Mouse (Mus musculus): Measurements from ENCODE around the gene Fam122a.

Gene Fam122a

DNA sequence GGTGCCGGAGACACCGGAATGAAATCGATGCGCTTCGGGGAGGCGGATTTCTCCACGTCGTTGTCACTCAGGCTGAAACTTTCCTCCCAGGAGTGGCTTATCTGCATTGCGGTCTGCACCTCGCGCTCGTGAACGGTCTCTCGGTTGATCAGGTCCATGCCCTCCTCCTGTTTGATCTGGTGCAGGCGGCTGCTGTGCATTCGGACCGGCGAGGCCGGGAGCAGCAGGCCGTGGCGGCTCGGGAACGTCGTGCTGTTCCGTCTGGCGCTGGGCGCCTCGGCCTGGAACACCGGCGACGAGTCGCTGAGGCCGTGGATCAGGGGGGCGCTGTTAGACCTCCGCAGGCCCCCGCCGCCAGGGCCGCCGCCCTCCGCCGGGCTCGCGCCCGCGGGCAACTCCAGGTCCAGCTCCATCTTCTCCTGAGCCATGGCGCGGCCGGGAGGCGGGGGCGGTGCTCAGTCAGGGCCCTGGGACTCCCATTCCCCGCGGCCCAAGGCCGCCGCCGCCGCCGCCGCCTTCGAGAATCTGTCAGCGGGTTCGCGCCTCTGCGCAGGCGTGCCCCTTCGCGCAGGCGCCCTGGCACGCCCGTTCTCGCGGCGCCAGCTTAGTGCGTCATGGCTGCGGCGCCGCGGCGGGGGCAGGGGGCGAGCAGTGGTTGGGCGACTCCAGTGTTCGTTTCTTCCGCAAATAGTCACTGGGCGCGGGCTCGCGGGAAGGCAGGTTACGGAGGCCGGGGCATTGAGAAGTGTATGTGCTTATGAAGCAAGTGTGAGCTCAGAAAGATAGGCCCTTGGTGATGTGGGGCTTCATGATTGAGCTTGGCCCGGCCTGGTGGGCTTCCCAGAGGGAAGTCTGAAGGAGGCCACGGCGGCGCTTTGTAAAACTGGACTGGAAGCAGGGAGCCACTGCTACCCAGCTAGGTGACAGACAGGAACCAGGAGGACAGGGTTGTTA lies at the start of gene Fam122a:
Gene Fam122a, minus strand, starts transcription at position 428 of the 954 bp plus-strand sequence.
- peak; percentile 73 for DNase-seq (ENCODE audit: low read depth, low spot score)

DNA sequence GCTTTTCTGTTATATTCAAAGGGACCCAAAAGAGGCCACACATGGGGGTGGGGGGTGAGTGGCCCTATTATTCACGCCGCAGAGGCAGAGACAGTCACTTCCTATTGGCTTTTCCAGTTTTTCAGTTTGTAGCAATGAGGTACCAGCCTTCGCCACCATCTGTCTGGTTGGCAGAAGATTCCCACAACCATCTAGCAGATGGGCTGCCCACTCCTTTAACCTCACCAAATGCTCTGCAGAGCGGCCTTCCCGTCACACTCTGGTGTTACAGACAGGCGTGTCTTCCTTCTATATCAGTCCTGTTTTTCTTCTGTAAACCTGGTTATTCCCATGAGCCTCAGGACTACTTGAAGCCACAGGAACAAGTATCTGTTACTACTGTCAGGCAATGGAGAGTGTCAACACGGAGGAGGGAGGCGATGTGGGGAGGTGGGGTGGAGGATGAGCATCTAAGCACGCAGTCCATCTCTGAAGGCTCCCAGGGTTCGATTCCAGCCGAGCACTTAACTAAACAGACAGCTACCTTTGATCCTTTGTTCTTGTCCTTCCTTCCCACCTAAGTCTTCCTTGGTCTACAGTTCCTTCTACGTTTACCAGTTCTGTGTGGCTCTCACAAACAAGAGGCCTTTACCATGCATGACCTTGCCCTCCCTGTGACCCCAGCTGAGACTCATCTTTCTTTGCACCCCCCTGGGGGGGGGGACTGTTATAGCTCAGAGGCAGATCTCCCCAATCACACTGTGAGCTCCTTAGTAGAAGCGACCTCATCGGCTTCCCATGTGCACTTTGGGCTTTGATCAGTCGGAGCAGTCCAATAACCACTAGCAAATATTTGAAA lies 46.5 kb upstream of the Fam122a start:
- peak; percentile 56 for DNase-seq (ENCODE audit: low read depth, low spot score)

DNA sequence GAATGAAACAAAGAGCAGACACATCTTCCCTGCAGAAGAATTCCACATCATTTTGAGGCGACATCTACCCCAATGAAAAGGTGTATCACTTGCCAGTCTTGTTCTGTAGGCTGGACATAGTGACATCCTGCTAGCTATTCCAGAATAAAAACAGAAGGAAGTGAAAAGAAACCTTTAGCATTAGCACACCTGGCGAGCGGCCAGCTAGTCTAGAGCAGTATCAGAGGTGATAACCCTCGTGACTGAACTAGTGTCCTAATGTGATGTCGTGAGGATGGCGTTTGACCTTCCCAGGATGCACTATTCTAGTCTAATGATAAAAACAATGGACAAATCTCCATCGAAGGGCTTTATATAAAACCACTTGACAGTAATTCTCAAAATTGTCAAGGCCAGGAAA lies 44.8 kb upstream of the Fam122a start:
- DNase-seq (ENCODE audit: low read depth, low spot score): no peak

DNA sequence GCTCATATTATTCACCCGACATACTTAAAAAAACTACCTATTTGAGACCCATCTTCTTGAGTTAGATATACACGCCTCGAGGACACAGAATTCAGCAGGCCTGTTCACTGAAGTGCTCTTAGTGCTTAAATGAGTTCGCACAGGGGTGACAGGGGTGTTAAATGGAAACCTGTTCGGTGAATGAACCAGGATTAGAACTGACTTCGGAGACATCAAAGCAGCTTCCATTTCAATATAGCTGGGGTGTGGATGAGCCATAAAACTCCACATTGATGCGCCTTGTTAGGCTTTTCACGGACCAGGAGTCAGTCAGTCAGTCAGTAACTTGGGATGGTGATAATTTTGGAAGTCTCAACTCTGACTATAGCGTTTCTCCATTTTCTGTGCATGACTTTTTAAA lies 44.0 kb upstream of the Fam122a start:
- no peak for DNase-seq (ENCODE audit: low read depth, low spot score)

DNA sequence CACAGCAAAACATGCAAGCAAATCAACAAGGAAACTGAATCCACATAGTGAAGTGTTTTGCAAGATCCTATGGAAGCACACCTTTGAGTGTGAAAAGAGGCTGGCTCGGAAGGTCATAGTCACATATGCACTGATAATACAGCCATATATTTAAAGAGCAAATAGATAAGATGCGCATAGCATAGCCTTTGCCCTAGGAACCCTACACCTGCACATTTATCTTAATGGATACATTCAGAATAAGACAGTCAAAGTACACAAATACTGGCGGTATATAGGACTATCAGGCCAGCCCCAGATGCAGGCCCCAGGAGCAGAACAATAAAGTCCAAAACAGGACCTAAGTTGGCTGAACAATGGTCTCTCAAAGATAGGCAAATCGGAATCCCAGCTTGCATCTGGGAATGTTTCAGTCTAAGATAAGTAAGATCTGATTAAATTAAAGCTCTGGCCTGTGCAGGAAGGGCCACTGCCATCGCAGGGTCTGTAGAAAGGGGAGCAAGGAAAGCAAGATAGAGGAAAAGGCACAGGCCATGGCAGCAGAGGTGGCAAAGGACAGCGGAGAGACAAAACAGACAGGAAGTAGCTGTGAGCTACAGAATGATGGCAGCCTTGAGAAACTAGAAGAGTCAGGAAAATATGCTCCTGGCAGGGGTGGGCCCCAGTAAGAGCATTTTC lies 42.7 kb upstream of the Fam122a start:
- DNase-seq (ENCODE audit: low read depth, low spot score): no peak

DNA sequence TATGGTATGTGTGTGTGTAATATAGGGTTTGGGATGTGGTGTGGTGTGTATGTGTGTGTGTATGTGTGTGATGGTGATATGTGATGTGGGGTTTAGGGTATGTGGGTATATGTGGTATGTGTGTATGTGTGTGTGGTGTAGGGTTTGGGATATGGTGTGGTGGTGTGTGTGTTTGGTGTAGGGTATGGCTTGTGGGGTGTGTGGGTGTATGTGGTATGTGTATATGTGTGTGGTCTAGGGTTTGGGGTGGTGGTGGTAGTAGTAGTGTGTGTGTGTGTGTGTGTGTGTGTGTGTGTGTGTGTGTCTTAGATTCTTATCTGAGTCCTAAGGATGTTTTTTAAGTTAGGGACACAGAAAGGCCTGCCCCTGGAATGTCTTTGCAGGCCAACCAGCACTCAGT lies 41.2 kb upstream of the Fam122a start:
- no peak for DNase-seq (ENCODE audit: low read depth, low spot score)

DNA sequence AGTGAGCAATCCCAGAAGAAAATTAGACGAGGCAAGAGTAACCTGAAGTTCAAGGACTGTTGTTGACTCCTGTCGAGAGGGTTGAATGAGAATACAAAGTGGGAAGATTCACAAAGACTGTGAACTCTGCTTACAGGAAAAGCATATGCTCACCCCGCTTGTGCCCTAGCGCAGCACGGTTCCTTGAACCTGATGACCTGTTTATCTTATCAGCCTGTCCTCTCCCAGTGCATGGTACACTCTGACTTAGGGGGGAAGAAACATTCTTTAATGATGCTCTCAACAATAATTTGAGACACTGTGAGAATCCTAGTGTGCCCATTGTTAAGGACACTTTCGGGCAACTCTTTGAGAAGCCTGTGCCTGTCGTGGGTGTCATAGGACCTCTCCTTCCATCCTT lies 39.9 kb upstream of the Fam122a start:
- no peak for DNase-seq (ENCODE audit: low read depth, low spot score)

DNA sequence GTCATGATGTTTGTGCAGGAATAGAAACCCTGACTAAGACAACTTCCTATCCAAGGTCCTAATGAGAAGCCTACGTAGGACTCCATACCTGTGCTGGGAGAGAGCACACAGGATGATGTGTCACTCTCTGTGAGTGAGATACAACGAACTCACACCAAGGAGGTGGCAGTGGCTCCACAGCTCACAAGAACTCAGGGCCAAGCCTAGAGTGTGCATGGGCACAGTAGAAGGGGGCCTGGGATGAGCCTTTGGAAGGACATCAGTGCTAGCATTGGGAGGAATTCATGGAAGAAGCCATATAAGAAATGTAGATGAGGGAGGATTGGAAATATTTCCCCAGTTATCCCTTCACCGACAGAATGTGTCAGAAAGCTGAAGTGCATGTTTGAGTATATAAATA lies 38.8 kb upstream of the Fam122a start:
- DNase-seq (ENCODE audit: low read depth, low spot score): no peak

DNA sequence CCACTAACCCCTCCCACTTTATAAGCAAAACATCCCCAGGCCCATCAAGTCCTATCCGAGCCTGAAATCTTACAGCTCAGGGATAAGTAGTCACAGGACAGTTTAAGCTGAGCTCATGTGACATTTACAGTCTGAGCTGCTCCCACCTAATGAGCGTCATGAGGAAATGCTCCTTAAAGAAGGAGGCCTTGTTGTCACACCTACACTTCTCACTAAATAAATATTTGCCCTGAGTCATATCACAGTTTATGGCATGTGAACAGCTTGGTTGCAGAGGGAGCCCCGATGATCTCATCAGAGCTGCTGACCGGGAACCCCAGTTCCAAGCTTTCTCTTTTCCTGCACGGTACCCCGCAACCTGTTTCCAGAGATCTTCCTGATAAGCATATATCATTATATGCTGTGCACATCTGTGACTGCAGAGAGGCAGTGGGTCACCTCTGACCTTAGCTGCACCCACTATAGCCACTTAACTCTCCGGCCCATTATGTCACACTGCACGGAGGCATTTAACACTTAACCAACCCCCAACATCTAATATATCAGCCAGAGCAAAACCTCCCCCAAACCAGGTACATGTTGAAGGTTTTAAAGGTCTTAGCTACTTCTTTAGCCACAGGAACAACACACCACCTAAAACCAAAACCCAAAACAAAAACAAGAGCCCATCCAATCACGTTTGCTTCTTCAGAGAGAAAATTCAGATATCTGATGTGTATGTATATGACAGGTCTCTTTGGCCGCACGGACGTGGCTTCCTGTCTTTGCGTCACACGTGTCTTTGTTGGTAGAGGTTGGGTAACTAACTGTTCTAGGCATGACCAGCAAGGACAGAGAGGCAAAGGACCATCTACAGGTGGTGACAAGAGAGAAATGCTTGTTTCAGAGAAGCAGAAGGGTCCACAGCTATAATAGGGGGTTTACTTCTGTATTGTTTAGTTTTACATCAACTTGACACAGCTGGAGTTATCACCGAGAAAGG lies 37.8 kb upstream of the Fam122a start:
- no peak for DNase-seq (ENCODE audit: low read depth, low spot score)

DNA sequence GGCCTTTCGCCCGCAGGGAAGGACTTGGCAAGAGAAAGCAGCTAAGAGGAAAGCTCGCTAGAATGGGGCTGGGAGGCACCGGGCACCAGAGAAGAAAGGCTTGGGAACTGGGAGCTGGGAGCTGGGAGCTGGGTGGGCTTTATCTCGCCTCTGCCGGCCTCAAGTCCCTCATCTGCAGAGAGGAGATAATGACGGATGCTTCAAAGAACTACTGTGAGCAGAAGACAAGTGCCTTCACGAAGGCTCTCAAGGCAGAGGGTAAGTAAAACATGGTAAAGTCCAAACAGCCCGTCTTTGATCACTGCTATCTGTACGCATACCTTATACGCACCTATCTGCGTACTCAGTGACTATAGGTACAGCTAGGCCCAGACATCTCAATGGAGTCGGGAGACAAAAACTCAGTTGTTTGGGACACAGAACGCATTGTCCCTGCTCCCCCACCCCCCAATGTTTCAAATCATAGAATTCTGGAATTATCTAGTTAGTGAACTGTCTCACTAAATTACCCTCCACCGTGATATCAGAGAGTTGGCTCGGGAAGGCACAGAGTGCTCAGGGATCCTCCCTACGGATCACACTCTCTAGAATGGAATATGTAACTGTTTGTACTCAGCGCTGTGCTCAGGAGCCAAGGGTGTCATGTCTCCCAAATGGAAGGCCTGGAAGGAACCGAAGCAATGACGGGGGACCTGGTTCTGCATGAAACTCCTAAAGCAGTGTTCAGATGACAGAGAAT lies 36.1 kb upstream of the Fam122a start:
- DNase-seq (ENCODE audit: low read depth, low spot score): no peak

DNA sequence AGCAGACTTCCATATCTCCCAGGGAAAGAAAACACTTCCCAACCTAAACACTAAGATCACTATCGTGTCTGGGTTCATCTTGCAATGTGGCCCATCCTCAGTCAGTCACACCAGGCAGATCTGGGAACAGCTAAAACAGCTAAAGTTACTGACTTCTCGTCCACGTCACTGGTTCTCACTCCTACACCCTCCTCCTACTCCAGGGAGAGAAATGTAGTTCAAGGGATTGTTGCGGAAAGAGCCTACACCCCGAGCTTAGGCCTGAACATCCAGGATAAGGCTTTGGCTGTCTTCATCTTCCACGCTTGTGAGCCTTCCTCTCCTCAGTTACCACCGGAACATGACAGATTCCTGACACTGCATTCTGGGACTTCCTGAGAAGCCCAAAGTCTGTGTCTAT lies 34.8 kb upstream of the Fam122a start:
- peak; percentile 31 for DNase-seq (ENCODE audit: low read depth, low spot score)

DNA sequence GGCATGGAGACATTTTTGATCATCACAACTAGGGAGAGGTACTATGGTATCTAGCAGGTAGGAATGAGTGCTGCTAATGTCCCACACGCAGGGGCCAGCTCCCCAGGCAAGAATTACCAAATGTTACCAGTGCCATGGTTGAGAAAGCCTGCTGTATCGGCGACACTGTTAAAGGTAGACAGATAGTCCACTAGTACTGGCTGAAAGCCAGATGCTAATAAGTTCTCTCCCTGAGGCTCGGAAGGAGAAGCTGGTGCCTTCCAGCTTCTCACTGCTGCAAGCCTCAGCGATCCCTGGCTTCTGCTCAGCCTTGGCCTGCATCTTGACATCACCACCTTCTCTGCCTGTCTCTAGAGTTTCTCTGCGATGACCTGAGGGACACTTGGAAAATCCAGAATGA lies 32.2 kb upstream of the Fam122a start:
- DNase-seq (ENCODE audit: low read depth, low spot score): no peak

DNA sequence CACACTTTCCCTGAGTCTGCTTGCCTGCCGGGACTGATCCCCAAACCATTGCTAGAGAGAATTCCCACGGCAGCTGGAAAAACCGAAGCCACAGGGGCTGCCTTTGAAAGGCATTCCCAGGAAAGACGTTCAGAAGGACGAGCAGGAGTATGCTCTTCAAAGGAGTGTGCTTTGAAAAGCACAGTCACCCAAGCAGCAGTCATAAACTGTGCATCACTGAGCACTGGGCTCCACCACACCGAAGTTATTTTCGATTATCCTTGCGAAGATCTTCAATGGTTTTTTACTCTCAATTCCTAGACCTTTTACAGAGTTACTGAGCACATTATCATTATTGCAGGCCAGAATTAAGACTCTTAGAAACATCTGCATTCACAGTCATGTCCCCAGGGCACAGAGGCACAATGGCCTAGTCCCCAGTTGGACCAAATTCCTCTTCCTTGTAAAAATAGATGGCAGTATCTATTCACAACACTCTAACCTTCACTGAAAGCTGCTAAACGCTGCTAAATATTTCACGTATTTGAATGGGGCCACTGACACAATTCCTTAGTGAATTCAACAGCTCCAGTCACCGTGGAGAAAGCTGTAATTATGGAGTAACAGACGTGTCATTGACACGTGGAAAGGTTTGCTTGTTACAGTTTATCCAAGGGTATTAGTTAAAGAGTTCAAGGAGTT lies 31.1 kb upstream of the Fam122a start:
- DNase-seq (ENCODE audit: low read depth, low spot score): no peak

DNA sequence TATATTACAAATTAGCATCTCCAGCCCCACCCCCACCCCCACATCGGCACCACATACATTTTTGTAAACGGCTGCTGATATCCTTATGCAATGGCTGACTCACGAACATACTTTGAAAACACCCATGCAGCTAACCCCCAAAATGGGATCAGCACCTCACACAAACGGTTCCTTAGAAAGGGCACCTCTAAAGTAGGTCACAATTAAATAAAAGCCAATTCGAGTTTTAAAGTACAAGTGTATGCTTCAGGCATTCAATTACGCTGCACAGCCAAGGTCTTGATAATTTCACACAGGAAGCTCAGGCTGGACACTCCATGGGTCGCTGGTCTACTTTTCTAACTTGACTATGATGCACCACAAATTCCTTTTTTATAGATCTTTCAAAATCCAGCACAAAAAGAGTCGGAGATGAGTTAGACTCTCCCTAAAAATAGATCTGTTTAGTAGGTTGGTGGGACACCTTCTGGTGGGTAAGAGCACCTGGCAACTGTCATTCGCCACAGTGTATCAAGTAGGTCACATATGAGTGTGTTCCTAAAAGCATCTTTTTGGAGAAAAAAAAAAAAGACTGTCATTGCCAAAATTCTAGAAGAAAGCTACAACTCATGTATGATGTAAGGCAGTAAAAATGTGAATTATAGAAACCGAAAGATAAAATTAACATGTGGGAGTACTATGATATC lies 25.7 kb upstream of the Fam122a start:
- DNase-seq (ENCODE audit: low read depth, low spot score): no peak

DNA sequence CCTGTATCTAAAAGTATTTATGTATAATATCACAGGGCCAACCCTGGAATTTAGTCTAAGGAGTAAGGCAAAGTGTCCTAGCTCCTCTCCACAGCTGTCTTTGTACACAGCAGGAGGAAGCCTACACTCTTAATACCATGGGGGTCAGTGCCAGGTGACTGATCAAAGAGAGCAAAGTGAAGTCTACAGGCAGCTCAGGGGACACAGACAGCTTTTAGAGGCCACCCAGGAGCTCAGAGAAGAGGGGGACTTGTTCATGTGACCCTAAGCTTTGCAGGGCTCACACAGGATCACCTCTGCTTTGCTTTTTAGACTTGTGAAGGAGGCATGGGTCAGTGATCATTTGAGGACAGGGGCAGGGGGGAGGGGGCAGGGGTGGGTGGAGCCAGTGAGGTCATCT lies 24.4 kb upstream of the Fam122a start:
- DNase-seq (ENCODE audit: low read depth, low spot score): no peak

DNA sequence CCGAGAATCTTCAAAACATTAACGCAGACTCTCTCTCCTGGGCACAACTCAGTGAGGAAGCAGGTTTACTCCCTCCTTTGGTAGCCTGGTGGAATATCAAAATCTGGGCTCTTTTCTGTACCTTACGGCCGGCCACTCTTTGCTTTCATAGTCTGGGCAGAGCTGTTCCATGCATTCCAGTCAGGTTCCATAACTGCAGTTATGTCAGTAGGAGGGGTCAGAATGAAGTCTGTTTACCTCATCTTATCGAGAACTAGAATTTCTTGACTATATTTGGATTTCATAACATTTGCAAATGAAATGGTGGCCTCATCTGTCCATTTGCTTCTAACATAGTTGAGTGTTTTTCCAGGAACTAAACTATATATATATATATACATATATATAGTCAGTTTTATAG lies 23.3 kb upstream of the Fam122a start:
- DNase-seq (ENCODE audit: low read depth, low spot score): no peak

DNA sequence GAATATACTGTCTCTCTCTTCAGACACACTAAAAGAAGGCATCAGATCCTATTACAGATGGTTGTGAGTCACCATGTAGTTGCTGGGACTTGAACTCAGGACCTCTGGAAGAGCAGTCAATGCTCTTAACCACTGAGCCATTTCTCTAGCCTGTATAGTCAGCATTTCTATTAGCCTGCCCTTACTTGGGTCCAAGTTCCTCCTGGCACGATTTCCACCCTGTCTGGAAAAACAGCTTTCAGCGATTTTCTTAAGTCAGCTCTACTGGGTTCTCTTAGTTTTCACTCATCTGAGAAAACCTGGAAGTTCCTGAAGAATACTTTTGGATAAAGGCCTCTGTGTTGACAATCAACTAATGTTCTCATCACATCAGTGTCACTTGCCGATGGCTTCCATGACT lies 22.1 kb upstream of the Fam122a start:
- DNase-seq (ENCODE audit: low read depth, low spot score): no peak

DNA sequence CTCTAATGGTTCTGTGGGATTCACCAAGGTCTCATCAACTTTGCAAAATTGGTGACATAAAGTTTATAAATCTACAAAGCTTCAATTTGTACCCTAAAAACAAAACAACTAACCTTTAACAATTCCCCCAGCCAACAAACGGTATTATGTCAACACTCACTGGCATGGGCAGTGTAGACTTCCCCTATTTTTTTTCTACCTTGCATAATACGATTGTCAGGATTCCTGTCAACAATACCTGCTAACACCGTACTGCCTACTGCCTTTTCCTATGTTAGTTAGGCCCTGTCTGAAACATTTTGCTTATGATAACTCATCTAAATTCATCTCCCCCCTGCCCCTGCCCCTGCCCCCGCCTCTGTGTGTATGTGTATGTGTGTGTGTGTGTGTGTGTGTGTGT lies 16.7 kb upstream of the Fam122a start:
- DNase-seq (ENCODE audit: low read depth, low spot score): no peak

DNA sequence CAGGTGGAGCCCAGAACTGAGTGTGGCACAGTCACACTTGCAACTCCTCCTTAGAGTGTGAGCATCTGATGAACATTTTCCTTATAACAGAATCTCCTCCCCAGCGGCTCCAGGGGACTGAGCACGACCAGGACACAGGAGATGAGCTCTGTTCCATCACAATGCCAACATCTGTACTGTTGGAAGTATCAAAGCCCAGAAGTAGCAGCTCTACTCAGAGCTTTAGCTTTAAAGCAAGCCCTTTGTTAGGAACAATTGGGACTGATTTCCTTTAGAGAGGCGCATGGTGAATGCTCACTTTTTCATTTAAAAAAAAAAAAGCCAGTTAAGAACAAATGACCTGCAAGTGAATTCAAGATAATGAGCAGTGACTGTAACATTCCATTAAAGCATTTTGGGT lies 14.7 kb upstream of the Fam122a start:
- DNase-seq (ENCODE audit: low read depth, low spot score): no peak
